Mouse (Mus musculus): ENCODE results near the gene Tenm2. TPM values are rescaled to one million over a fixed set of nuclear protein-coding genes. Genes with fewer than 3 reads are reported as not detected.

The Tenm2 gene
- polyA plus RNA-seq, 1 experiment from 2014 or later, result 47.3 TPM

- Histone ChIP-seq H3K9me3 (no peaks in the 10 kb centered on the region), H3K4me3 (replicated peaks) (no peak overlapping the region), H3K4me1 (replicated peaks) (peaks cover 48% of the 10 kb centered on the region), H3K27me3 (no peaks in the 10 kb centered on the region), H3K9ac (replicated peaks) (no peak overlapping the region), H3K4me2 (replicated peaks) (no peak overlapping the region), H3K27ac (peak overlapping the region; percentile 52), H3K36me3 (no peaks in the 10 kb centered on the region)
- peak; percentile 59 for ATAC-seq
- 41% methylated on average over 11 of the region's 11 CpGs for WGBS
Observed at GRCm38 (mm10) chr11:36549398-36550139, 686.2 kb downstream of the Tenm2 start.

GRCm38 (mm10) chr11:36548139-36548538, 687.6 kb downstream of the Tenm2 start:
- H3K4me1 ChIP-seq (replicated peaks), result peaks cover 44% of the 10 kb centered on the region
- H3K27ac ChIP-seq, result no peak overlapping the region
- H3K27me3 ChIP-seq, result no peaks in the 10 kb centered on the region
- H3K4me2 ChIP-seq (replicated peaks), result no peak overlapping the region
- H3K36me3 ChIP-seq, result no peaks in the 10 kb centered on the region
- 58% methylated on average over 4 of the region's 4 CpGs for WGBS
- no peak overlapping the region for H3K9ac ChIP-seq (replicated peaks)
- peak; percentile 62; the same call in 1 of the 2 replicates for ATAC-seq
- no peaks in the 10 kb centered on the region for H3K9me3 ChIP-seq
- no peak overlapping the region for H3K4me3 ChIP-seq (replicated peaks)

GRCm38 (mm10) chr11:36538144-36538543, 697.6 kb downstream of the Tenm2 start:
- Histone ChIP-seq H3K4me2 (replicated peaks) (no peak overlapping the region), H3K36me3 (no peaks in the 10 kb centered on the region), H3K4me3 (replicated peaks) (no peak overlapping the region), H3K27ac (no peak overlapping the region), H3K9me3 (no peaks in the 10 kb centered on the region), H3K27me3 (no peaks in the 10 kb centered on the region), H3K4me1 (replicated peaks) (peaks cover 12% of the 10 kb centered on the region), H3K9ac (replicated peaks) (no peak overlapping the region)
- no peak for ATAC-seq
- WGBS, result 91% methylated on average over 4 of the region's 4 CpGs

- Histone ChIP-seq H3K27ac (no peak overlapping the region), H3K4me1 (replicated peaks) (peaks cover 12% of the 10 kb centered on the region), H3K4me3 (replicated peaks) (no peak overlapping the region), H3K4me2 (replicated peaks) (no peak overlapping the region), H3K27me3 (no peaks in the 10 kb centered on the region), H3K9ac (replicated peaks) (no peak overlapping the region), H3K9me3 (no peaks in the 10 kb centered on the region), H3K36me3 (no peaks in the 10 kb centered on the region)
- WGBS, result 90% methylated on average over 9 of the region's 9 CpGs
- ATAC-seq, result no peak
Observed at GRCm38 (mm10) chr11:36537573-36538133, 698.1 kb downstream of the Tenm2 start.

- ATAC-seq, result no peak
- H3K4me1 ChIP-seq (replicated peaks), result peaks cover 6% of the 10 kb centered on the region
- no peak overlapping the region for H3K4me3 ChIP-seq (replicated peaks)
- no peak overlapping the region for H3K4me2 ChIP-seq (replicated peaks)
- no peak overlapping the region for H3K9ac ChIP-seq (replicated peaks)
- H3K27ac ChIP-seq, result peak overlapping the region; percentile 35; the same call in 1 of the 2 replicates
- 97% methylated on average over 3 of the region's 3 CpGs for WGBS
- no peaks in the 10 kb centered on the region for H3K36me3 ChIP-seq
- no peaks in the 10 kb centered on the region for H3K9me3 ChIP-seq
- no peaks in the 10 kb centered on the region for H3K27me3 ChIP-seq
Observed at GRCm38 (mm10) chr11:36535591-36535990, 700.2 kb downstream of the Tenm2 start.

GRCm38 (mm10) chr11:36531614-36532013, 704.1 kb downstream of the Tenm2 start:
- Histone ChIP-seq H3K27ac (no peak overlapping the region), H3K36me3 (no peaks in the 10 kb centered on the region), H3K9me3 (no peaks in the 10 kb centered on the region), H3K9ac (replicated peaks) (no peak overlapping the region), H3K27me3 (no peaks in the 10 kb centered on the region), H3K4me1 (replicated peaks) (peaks cover 13% of the 10 kb centered on the region), H3K4me3 (replicated peaks) (no peak overlapping the region), H3K4me2 (replicated peaks) (no peak overlapping the region)
- 91% methylated on average over 4 of the region's 4 CpGs for WGBS
- ATAC-seq, result no peak

- peak; percentile 62; the same call in 1 of the 2 replicates for ATAC-seq
- Histone ChIP-seq H3K27ac (no peak overlapping the region; the same call in 1 of the 2 replicates), H3K4me2 (replicated peaks) (no peak overlapping the region), H3K36me3 (no peaks in the 10 kb centered on the region), H3K27me3 (no peaks in the 10 kb centered on the region), H3K4me3 (replicated peaks) (no peak overlapping the region), H3K4me1 (replicated peaks) (peaks cover 13% of the 10 kb centered on the region), H3K9ac (replicated peaks) (0 out of 2 replicates have a peak overlapping the region, but pooled peaks have one; percentile 23), H3K9me3 (no peaks in the 10 kb centered on the region)
- 56% methylated on average over 4 of the region's 4 CpGs for WGBS
Observed at GRCm38 (mm10) chr11:36527509-36527908, 708.3 kb downstream of the Tenm2 start.

- Histone ChIP-seq H3K4me3 (replicated peaks) (no peak overlapping the region), H3K9me3 (no peaks in the 10 kb centered on the region), H3K9ac (replicated peaks) (no peak overlapping the region), H3K36me3 (no peaks in the 10 kb centered on the region), H3K4me1 (replicated peaks) (peaks cover 13% of the 10 kb centered on the region), H3K4me2 (replicated peaks) (no peak overlapping the region), H3K27ac (no peak overlapping the region), H3K27me3 (no peaks in the 10 kb centered on the region)
- WGBS, result 14% methylated on average over 8 of the region's 8 CpGs
- 0 out of 2 replicates have a peak, but pooled peaks have one; percentile 27 for ATAC-seq
Observed at GRCm38 (mm10) chr11:36526381-36526780, 709.4 kb downstream of the Tenm2 start.

- Histone ChIP-seq H3K27ac (no peak overlapping the region), H3K4me3 (replicated peaks) (no peak overlapping the region), H3K9me3 (no peaks in the 10 kb centered on the region), H3K9ac (replicated peaks) (no peak overlapping the region), H3K27me3 (no peaks in the 10 kb centered on the region), H3K4me1 (replicated peaks) (peaks cover 37% of the 10 kb centered on the region), H3K4me2 (replicated peaks) (no peak overlapping the region), H3K36me3 (peaks cover 10% of the 10 kb centered on the region)
- 43% methylated on average over 7 of the region's 7 CpGs for WGBS
- no peak for ATAC-seq
Observed at GRCm38 (mm10) chr11:36512468-36512867, 723.3 kb downstream of the Tenm2 start.

- H3K9me3 ChIP-seq, result no peaks in the 10 kb centered on the region
- peaks cover 10% of the 10 kb centered on the region for H3K36me3 ChIP-seq
- ATAC-seq, result no peak
- H3K9ac ChIP-seq (replicated peaks), result no peak overlapping the region
- peaks cover 42% of the 10 kb centered on the region for H3K4me1 ChIP-seq (replicated peaks)
- no peak overlapping the region for H3K4me2 ChIP-seq (replicated peaks)
- peak overlapping the region; percentile 4; the same call in 1 of the 2 replicates for H3K27ac ChIP-seq
- 61% methylated on average over 7 of the region's 7 CpGs for WGBS
- H3K27me3 ChIP-seq, result no peaks in the 10 kb centered on the region
- H3K4me3 ChIP-seq (replicated peaks), result no peak overlapping the region
Observed at GRCm38 (mm10) chr11:36508312-36508711, 727.5 kb downstream of the Tenm2 start.

- Histone ChIP-seq H3K9me3 (no peaks in the 10 kb centered on the region), H3K4me1 (replicated peaks) (peaks cover 32% of the 10 kb centered on the region), H3K9ac (replicated peaks) (no peak overlapping the region), H3K4me3 (replicated peaks) (no peak overlapping the region), H3K4me2 (replicated peaks) (no peak overlapping the region), H3K27ac (no peak overlapping the region), H3K36me3 (no peaks in the 10 kb centered on the region), H3K27me3 (no peaks in the 10 kb centered on the region)
- ATAC-seq, result peak; percentile 9; the same call in 1 of the 2 replicates
- WGBS, result 70% methylated on average over 9 of the region's 9 CpGs
Observed at GRCm38 (mm10) chr11:36494898-36495548, 740.7 kb downstream of the Tenm2 start.

GRCm38 (mm10) chr11:36492274-36492673, 743.5 kb downstream of the Tenm2 start:
- Histone ChIP-seq H3K4me3 (replicated peaks) (no peak overlapping the region), H3K27ac (no peak overlapping the region), H3K4me1 (replicated peaks) (peaks cover 21% of the 10 kb centered on the region), H3K9me3 (no peaks in the 10 kb centered on the region), H3K4me2 (replicated peaks) (no peak overlapping the region), H3K9ac (replicated peaks) (no peak overlapping the region), H3K27me3 (no peaks in the 10 kb centered on the region), H3K36me3 (no peaks in the 10 kb centered on the region)
- 75% methylated on average over 6 of the region's 6 CpGs for WGBS
- ATAC-seq, result no peak

Measured in midbrain, embryonic 13.5 days (tissue).